Mouse (Mus musculus): Measurements from ENCODE around the gene Zc3h12a. TPM values are rescaled to one million over a fixed set of nuclear protein-coding genes. Genes with fewer than 3 reads are reported as not detected.

Zc3h12a gene
- total RNA-seq (2023), result 194 TPM

GRCm38 (mm10) chr4:125127305-125128084, at the start of gene Zc3h12a:
TSS of gene Zc3h12a (minus strand) at chr4:125127840.

GRCm38 (mm10) chr4:125084403-125085345, 43.0 kb downstream of the Zc3h12a start, which contains the start of gene Meaf6:
TSS of gene Meaf6 (plus strand) at chr4:125085134.

Other genes with a start within 250 kb of the Zc3h12a start
- gene Epha10, start 246.9 kb downstream of the Zc3h12a start, total RNA-seq (2023), result not detected
- 16.2 TPM for gene 9930104L06Rik, start 190.8 kb downstream of the Zc3h12a start, total RNA-seq (2023)
- 2.8 TPM for gene Cdca8, start 188.5 kb downstream of the Zc3h12a start, total RNA-seq (2023)
- not detected for gene Rspo1, start 141.4 kb downstream of the Zc3h12a start, total RNA-seq (2023)
- gene Gnl2, start 111.3 kb downstream of the Zc3h12a start, total RNA-seq (2023), result 94.0 TPM
- not detected for gene Dnali1, start 62.1 kb downstream of the Zc3h12a start, total RNA-seq (2023)
- 42.9 TPM for gene Snip1, start 61.2 kb downstream of the Zc3h12a start, total RNA-seq (2023)
- gene Meaf6, start 42.7 kb downstream of the Zc3h12a start, total RNA-seq (2023), result 48.4 TPM